Mouse (Mus musculus): ENCODE measurements around the gene Rnf167.
A peak's percentile ranks its signal among the peaks of the same experiment; 100 is the strongest.

DNA sequence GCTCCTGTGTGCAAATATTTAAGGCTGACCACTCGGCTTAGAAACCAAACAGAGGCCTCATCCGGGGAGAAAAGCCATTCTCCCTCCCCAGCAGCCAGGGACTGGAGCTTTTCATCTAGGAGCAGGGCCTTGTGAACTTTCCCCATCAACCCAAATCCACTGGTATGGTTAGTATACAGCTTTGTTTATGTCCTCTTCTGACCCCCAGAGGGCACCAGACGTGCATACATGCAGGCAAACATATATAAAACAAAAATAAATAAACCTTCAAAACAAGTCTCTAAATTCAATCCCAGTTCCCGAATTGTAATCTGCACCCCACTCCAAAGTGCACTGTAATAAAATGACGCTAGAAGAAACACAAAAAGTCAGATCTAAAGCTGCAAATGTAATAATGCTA, 17.5 kb upstream of the Rnf167 start:
- TF ChIP-seq EP300 (IDR thresholded peaks at IDR 0.05; ENCODE audit: low read depth) (no peak), CTCF (IDR thresholded peaks at IDR 0.05; ENCODE audit: low read depth) (peak; percentile 73)
